8 mouse cellular contexts compared by ENCODE assay signal in the genomic region with DNA sequence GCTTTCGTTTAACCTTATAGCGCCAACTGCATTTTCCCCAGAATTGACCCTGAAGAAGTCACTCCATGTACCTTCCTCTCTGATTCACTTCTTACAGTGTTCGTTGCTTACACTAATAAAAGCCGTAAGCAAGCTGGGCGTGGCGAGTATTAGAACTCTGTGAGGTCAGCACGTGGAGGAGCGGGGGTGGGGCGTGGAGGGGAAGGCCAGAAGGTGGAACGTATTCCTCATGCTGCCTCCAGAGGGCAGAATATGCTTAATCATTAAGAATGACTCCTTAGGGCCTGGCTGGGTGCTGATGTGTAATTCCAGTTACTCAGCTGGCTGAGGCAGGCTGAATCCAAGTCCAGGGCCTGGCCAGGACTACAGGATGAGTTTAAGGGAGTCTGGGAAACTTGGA.
DNase-seq lines count a peak whose midpoint lies in the region; ATAC-seq lines count a peak whose summit lies in the region.

No protein-coding gene starts in this region.

- peaks cover 5% of the 10 kb centered on the region for H3K4me1 ChIP-seq in intestine, embryonic 16.5 days (ENCODE audit: control insufficient read depth, insufficient read depth, low read length)
- H3K4me1 ChIP-seq in liver, embryonic 15.5 days (replicated peaks): no peaks in the 10 kb centered on the region

- peak; percentile 73 to 80 for DNase-seq in B cell, adult 2 months
- peak; percentile 67 for DNase-seq in WW6 (ENCODE audit: low read depth, low spot score)
- peak; percentile 22 to 37 for DNase-seq in cerebellum, postnatal 36 days
- peak; percentile 61 for DNase-seq in neural tube, embryonic 10.5 days (ENCODE audit: extremely low spot score, low spot score)
- DNase-seq in thymus, adult 18-20 months: peak; percentile 13 to 14

- peak overlapping the region; percentile 60 for H3K4me2 ChIP-seq in intestine, embryonic 16.5 days (ENCODE audit: low read depth, low read length)
- peak overlapping the region; percentile 56 for H3K4me2 ChIP-seq in liver, embryonic 15.5 days

- H3K27me3 ChIP-seq in intestine, embryonic 16.5 days (replicated peaks; ENCODE audit: control insufficient read depth, insufficient read depth, low read length): no peaks in the 10 kb centered on the region
- H3K27me3 ChIP-seq in liver, embryonic 15.5 days: no peaks in the 10 kb centered on the region

- ATAC-seq in granulocyte monocyte progenitor cell, adult 5-6 weeks (replicated peaks; ENCODE audit: poor library complexity, severe bottlenecking): peak; percentile 99
- ATAC-seq in intestine, embryonic 16.5 days: peak; percentile 57
- peak; percentile 54 for ATAC-seq in liver, embryonic 15.5 days (ENCODE audit: insufficient read depth)

- H3K4me3 ChIP-seq in intestine, embryonic 16.5 days (ENCODE audit: low read length): peak overlapping the region; percentile 40
- peak overlapping the region; percentile 30; the same call in 1 of the 2 replicates for H3K4me3 ChIP-seq in liver, embryonic 15.5 days (replicated peaks)

- WGBS in intestine, embryonic 16.5 days: 5% methylated on average over 10 of the region's 10 CpGs
- 4% methylated on average over 10 of the region's 10 CpGs for WGBS in liver, embryonic 15.5 days (ENCODE audit: insufficient replicate concordance)

- no peaks in the 10 kb centered on the region for H3K36me3 ChIP-seq in intestine, embryonic 16.5 days (ENCODE audit: control insufficient read depth, insufficient read depth, low read length)
- no peaks in the 10 kb centered on the region for H3K36me3 ChIP-seq in liver, embryonic 15.5 days (replicated peaks)

- H3K9ac ChIP-seq in intestine, embryonic 16.5 days (ENCODE audit: low read depth, low read length): peak overlapping the region; percentile 27; the same call in 1 of the 2 replicates
- H3K9ac ChIP-seq in liver, embryonic 15.5 days: no peak overlapping the region

- H3K9me3 ChIP-seq in intestine, embryonic 16.5 days (ENCODE audit: control insufficient read depth, low read length): no peaks in the 10 kb centered on the region
- no peaks in the 10 kb centered on the region for H3K9me3 ChIP-seq in liver, embryonic 15.5 days (replicated peaks)

- no peak overlapping the region for H3K27ac ChIP-seq in intestine, embryonic 16.5 days (ENCODE audit: low read length)
- H3K27ac ChIP-seq in liver, embryonic 15.5 days (replicated peaks): no peak overlapping the region

Comparison
In these comparisons a context has a peak if more than half of its experiments do, and no peak if none do; other contexts are left out.
1. DNase-seq: peak in every context shown above with its lines; median percentile 76 in B cell, adult 2 months; 67 in WW6; 61 in neural tube, embryonic 10.5 days; 30 in cerebellum, postnatal 36 days; 14 in thymus, adult 18-20 months.